Mouse (Mus musculus): ENCODE results near the gene Cysltr2. TPM values are rescaled to one million over a fixed set of nuclear protein-coding genes. Genes with fewer than 3 reads are reported as not detected.

The Cysltr2 gene
- polyA plus RNA-seq, 1 experiment from 2014 or later = 0.23 TPM

DNA sequence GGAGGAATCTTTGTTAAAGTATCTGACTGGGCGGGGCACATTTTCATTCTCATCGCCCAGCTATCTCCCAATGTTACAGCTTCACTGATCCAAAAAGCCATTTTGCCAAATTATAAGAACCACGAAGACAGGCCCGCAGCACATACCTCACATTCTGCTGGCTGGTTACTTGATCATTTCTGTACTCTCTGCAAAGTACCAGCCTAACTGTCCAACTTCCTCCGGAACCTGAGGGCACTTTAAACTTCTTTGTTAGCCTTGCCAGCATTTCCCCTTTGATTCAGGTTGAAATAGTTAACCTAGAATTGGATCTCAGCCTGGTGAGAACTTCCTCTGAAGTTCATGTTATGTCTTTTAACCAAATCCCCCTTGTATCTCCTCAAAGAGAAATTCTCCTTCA is 63.8 kb downstream of the Cysltr2 start:
- 63% methylated on average over 5 of the region's 5 CpGs for WGBS (ENCODE audit: insufficient replicate concordance)

GRCm38 (mm10) chr14:72983456-72983855 is 65.5 kb downstream of the Cysltr2 start:
- ATAC-seq (ENCODE audit: insufficient read depth) = no peak
- H3K4me3 ChIP-seq (replicated peaks) = no peak overlapping the region
- no peak overlapping the region for H3K9ac ChIP-seq
- H3K4me1 ChIP-seq (replicated peaks) = peaks cover 4% of the 10 kb centered on the region; the same call in 1 of the 2 replicates
- no peak overlapping the region for H3K27ac ChIP-seq (replicated peaks)
- H3K36me3 ChIP-seq (replicated peaks) = no peaks in the 10 kb centered on the region
- no peaks in the 10 kb centered on the region for H3K27me3 ChIP-seq
- 13% methylated on average over 11 of the region's 11 CpGs for WGBS (ENCODE audit: insufficient replicate concordance)
- no peaks in the 10 kb centered on the region for H3K9me3 ChIP-seq (replicated peaks)
- peak overlapping the region; percentile 31 for H3K4me2 ChIP-seq

More for the DNA sequence above, 63.8 kb downstream of the Cysltr2 start:
- H3K9ac ChIP-seq = no peak overlapping the region
- no peaks in the 10 kb centered on the region for H3K27me3 ChIP-seq
- peaks cover 4% of the 10 kb centered on the region; the same call in 1 of the 2 replicates for H3K4me1 ChIP-seq (replicated peaks)
- H3K4me2 ChIP-seq = no peak overlapping the region
- no peak for ATAC-seq (ENCODE audit: insufficient read depth)
- no peaks in the 10 kb centered on the region for H3K9me3 ChIP-seq (replicated peaks)
- no peak overlapping the region for H3K27ac ChIP-seq (replicated peaks)
- H3K4me3 ChIP-seq (replicated peaks) = no peak overlapping the region
- H3K36me3 ChIP-seq (replicated peaks) = no peaks in the 10 kb centered on the region

DNA sequence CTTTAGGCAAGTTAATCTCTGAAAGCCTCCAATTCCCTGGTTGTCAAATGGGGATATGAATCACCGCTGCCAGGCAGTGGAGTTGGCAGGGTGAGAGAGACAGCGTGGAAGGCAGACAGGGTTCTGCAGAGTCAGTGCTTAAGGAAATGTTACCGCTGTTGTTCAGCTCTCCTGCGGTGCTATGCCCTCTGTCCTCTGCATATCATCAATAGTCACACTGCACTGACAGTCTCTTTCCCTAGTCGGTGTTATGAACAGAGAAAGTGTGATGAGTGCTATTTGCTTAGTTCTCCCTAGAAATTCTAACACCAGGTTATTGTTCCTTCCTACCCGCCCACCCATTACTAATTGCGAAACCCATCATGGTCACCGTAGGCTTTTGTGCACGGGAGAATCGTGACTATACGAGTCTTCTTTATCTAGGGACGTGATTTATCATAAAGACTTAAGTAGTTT is 65.9 kb downstream of the Cysltr2 start:
- Histone ChIP-seq H3K9me3 (replicated peaks) (no peaks in the 10 kb centered on the region), H3K27me3 (no peaks in the 10 kb centered on the region), H3K27ac (replicated peaks) (no peak overlapping the region), H3K4me1 (replicated peaks) (peaks cover 4% of the 10 kb centered on the region; the same call in 1 of the 2 replicates), H3K4me2 (peak overlapping the region; percentile 31), H3K9ac (no peak overlapping the region), H3K36me3 (replicated peaks) (no peaks in the 10 kb centered on the region), H3K4me3 (replicated peaks) (no peak overlapping the region)
- WGBS (ENCODE audit: insufficient replicate concordance) = 60% methylated on average over 12 of the region's 12 CpGs
- no peak for ATAC-seq (ENCODE audit: insufficient read depth)

DNA sequence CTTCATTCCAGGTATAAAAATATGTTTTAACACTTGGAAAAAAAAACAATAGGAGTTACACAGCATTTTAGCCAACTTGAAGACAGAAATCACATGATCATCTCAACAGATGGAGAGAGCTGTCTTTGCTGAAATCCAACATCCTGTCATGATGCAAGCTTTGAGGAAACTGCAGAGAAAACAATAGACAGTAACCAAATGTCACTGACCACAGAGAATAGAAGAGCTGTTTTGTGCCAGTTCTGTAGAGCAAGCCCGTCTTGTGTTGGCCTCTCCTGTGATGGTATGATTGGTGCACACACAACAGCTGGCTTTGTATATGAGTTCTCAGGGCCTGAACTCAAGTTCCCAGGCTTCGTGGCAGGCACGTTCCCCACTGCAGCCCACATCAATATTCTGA is 68.2 kb downstream of the Cysltr2 start:
- H3K9me3 ChIP-seq (replicated peaks) = no peaks in the 10 kb centered on the region
- WGBS (ENCODE audit: insufficient replicate concordance) = 40% methylated on average over 3 of the region's 3 CpGs
- no peak overlapping the region for H3K4me3 ChIP-seq (replicated peaks)
- no peak overlapping the region for H3K9ac ChIP-seq
- H3K27ac ChIP-seq (replicated peaks) = no peak overlapping the region
- H3K4me2 ChIP-seq = no peak overlapping the region
- no peaks in the 10 kb centered on the region for H3K27me3 ChIP-seq
- peaks cover 4% of the 10 kb centered on the region; the same call in 1 of the 2 replicates for H3K4me1 ChIP-seq (replicated peaks)
- ATAC-seq (ENCODE audit: insufficient read depth) = no peak
- H3K36me3 ChIP-seq (replicated peaks) = no peaks in the 10 kb centered on the region

- no peak for ATAC-seq (ENCODE audit: insufficient read depth)
- 87% methylated on average over 29 of the region's 29 CpGs for WGBS (ENCODE audit: insufficient replicate concordance)
- H3K36me3 ChIP-seq (replicated peaks) = no peaks in the 10 kb centered on the region
- H3K27me3 ChIP-seq = no peaks in the 10 kb centered on the region
- no peak overlapping the region for H3K27ac ChIP-seq (replicated peaks)
- H3K4me2 ChIP-seq = no peak overlapping the region
- H3K9me3 ChIP-seq (replicated peaks) = no peaks in the 10 kb centered on the region
- H3K4me1 ChIP-seq (replicated peaks) = peaks cover 4% of the 10 kb centered on the region; the same call in 1 of the 2 replicates
- no peak overlapping the region for H3K9ac ChIP-seq
- H3K4me3 ChIP-seq (replicated peaks) = no peak overlapping the region
These were observed 68.8 kb downstream of the Cysltr2 start for GRCm38 (mm10) chr14:72980106-72980505.

DNA sequence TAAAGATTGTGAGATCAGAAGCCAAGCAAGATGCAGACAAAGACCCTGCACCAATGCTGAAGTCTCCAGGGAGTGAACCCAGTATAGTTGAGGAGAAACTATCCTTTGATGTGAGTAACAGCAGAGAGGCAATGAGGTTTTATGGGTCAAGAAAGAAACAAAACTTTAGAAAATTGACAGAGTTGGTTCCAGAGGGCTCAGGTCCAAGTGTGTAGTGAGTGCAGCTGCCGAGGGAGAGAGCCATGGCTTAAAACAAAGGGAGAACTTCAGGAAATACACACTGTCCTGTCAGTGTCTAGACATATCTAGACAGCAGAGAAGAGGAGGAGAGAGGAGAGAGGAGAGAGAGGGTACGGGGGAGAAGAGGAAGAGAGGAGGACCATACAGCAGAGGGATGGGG is 72.8 kb downstream of the Cysltr2 start:
- WGBS (ENCODE audit: insufficient replicate concordance) = 47% methylated on average over 2 of the region's 2 CpGs
- no peaks in the 10 kb centered on the region for H3K4me1 ChIP-seq (replicated peaks)

More for the DNA sequence above, 72.8 kb downstream of the Cysltr2 start:
- no peaks in the 10 kb centered on the region for H3K9me3 ChIP-seq (replicated peaks)
- no peak overlapping the region for H3K4me2 ChIP-seq
- no peak overlapping the region for H3K27ac ChIP-seq (replicated peaks)
- no peak for ATAC-seq (ENCODE audit: insufficient read depth)
- no peak overlapping the region for H3K4me3 ChIP-seq (replicated peaks)
- H3K9ac ChIP-seq = no peak overlapping the region
- no peaks in the 10 kb centered on the region for H3K27me3 ChIP-seq
- H3K36me3 ChIP-seq (replicated peaks) = no peaks in the 10 kb centered on the region

Other genes starting within 250 kb of the Cysltr2 start
- 16.6 and 18.9 TPM in 2 replicates for gene Rcbtb2, start 73.9 kb upstream of the Cysltr2 start, polyA plus RNA-seq (2015; fragmentation: Nextera tagmentation; extraction: Ambion mirVana)
- 4.8 and 4.9 TPM in 2 replicates for gene Lpar6, start 188.8 kb upstream of the Cysltr2 start, polyA plus RNA-seq (2015; fragmentation: Nextera tagmentation; extraction: Ambion mirVana)

Measured in liver, embryonic 15.5 days (tissue).